ENCODE assay signal across 17 mouse cellular contexts in the genomic region with DNA sequence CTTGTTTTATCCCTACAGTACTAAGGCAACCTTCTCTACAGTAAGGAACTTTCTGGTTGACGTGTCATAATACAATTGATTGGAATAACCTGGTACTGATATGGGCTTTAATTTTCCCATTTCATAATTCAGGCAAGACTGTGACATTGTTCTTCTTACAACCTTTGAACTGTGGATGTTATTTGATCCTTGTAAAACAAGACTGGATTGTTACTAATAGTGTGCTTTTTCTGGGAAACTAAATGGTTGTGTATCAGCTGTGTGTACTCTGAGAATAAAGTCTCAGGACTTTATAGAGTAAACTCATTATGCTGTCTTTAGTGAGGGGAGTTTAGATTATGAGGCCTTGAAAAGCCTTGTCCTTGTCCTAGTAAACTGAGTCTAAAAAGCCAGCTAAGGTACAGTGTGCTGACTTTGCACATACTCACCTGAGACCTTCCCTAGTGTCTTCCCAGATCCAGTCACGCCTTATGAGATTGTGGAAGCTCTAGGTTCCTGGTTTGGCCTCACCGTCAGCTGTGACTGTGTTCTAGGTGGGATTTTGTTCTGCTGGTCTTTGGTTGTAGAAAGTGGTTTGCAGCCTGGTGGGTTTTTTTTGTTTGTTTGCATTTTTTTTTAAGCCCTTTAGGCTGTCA.
"Had no signal": no experiment of that assay in that cellular context is flagged by ENCODE, and none has a peak within 500 bp of the region (broad histone marks: within the 10 kb centered on the region; RNA-seq: fewer than 3 reads in every experiment).

No protein-coding gene starts in this region.

- H3K9ac ChIP-seq: neural tube, embryonic 12.5 days; neural tube, embryonic 13.5 days; neural tube, embryonic 15.5 days; stomach, embryonic 15.5 days had no signal

- H3K9me3 ChIP-seq: neural tube, embryonic 12.5 days; neural tube, embryonic 13.5 days; neural tube, embryonic 15.5 days; stomach, embryonic 15.5 days had no signal

- H3K4me3 ChIP-seq: neural tube, embryonic 12.5 days; neural tube, embryonic 13.5 days; neural tube, embryonic 15.5 days; stomach, embryonic 15.5 days had no signal

- DNase-seq: retina, postnatal 1 day; right cerebral cortex, adult 18-20 months; right cerebral cortex, postnatal 14 days; right cerebral cortex, postnatal 25 days; right cerebral cortex, postnatal 4 days; spleen, adult 18-20 months; thymus, adult 18-20 months; thymus, adult 2 months; thymus, postnatal 14 days; thymus, postnatal 25 days; thymus, postnatal 36 days; thymus, postnatal 4 days had no signal

- H3K27me3 ChIP-seq: neural tube, embryonic 12.5 days; neural tube, embryonic 13.5 days; neural tube, embryonic 15.5 days; stomach, embryonic 15.5 days had no signal

- H3K27ac ChIP-seq: neural tube, embryonic 12.5 days; neural tube, embryonic 13.5 days; neural tube, embryonic 15.5 days; stomach, embryonic 15.5 days; stomach, postnatal 0 days had no signal

- H3K4me2 ChIP-seq: neural tube, embryonic 12.5 days; neural tube, embryonic 13.5 days; neural tube, embryonic 15.5 days; stomach, embryonic 15.5 days had no signal

- H3K4me1 ChIP-seq: stomach, embryonic 15.5 days had no signal

- H3K36me3 ChIP-seq: neural tube, embryonic 12.5 days; neural tube, embryonic 13.5 days; neural tube, embryonic 15.5 days; stomach, embryonic 15.5 days had no signal
